Comparison of ENCODE assay signal across 25 mouse cellular contexts in genomic region chr3:67232617-67233241, GRCm38 (mm10).
DNase-seq lines count a peak whose midpoint lies in the region; ATAC-seq lines count a peak whose summit lies in the region.
"Had no signal": no experiment of that assay in that cellular context is flagged by ENCODE, and none has a peak within 500 bp of the region (broad histone marks: within the 10 kb centered on the region; RNA-seq: fewer than 3 reads in every experiment).

No protein-coding gene starts in this region.

- no peaks in the 10 kb centered on the region for H3K36me3 ChIP-seq in forebrain, embryonic 14.5 days (ENCODE audit: control insufficient read depth, insufficient read depth, low read length)
- no peaks in the 10 kb centered on the region for H3K36me3 ChIP-seq in forebrain, embryonic 11.5 days (ENCODE audit: control insufficient read depth, insufficient read depth, low read length)
- H3K36me3 ChIP-seq in midbrain, embryonic 10.5 days: no peaks in the 10 kb centered on the region
- H3K36me3 ChIP-seq in midbrain, embryonic 13.5 days: no peaks in the 10 kb centered on the region
- no peaks in the 10 kb centered on the region for H3K36me3 ChIP-seq in midbrain, embryonic 14.5 days (ENCODE audit: control insufficient read depth, insufficient read depth, low read length)
- H3K36me3 ChIP-seq in midbrain, embryonic 15.5 days (replicated peaks): no peaks in the 10 kb centered on the region
- H3K36me3 ChIP-seq: forebrain, embryonic 10.5 days; forebrain, embryonic 15.5 days; heart, embryonic 10.5 days; heart, embryonic 13.5 days; hindbrain, embryonic 12.5 days; intestine, embryonic 15.5 days had no signal

- no peaks in the 10 kb centered on the region for H3K27me3 ChIP-seq in forebrain, embryonic 14.5 days (replicated peaks; ENCODE audit: control insufficient read depth, insufficient read depth, low read length)
- H3K27me3 ChIP-seq in forebrain, embryonic 11.5 days (ENCODE audit: control insufficient read depth, insufficient read depth, low read length): no peaks in the 10 kb centered on the region
- H3K27me3 ChIP-seq in midbrain, embryonic 10.5 days (ENCODE audit: low read depth, poor library complexity, severe bottlenecking): no peaks in the 10 kb centered on the region
- H3K27me3 ChIP-seq in midbrain, embryonic 13.5 days: no peaks in the 10 kb centered on the region
- no peaks in the 10 kb centered on the region for H3K27me3 ChIP-seq in midbrain, embryonic 14.5 days (ENCODE audit: control insufficient read depth, insufficient read depth, low read length)
- H3K27me3 ChIP-seq in midbrain, embryonic 15.5 days (replicated peaks): no peaks in the 10 kb centered on the region
- H3K27me3 ChIP-seq: forebrain, embryonic 15.5 days; heart, embryonic 13.5 days; hindbrain, embryonic 12.5 days; intestine, embryonic 15.5 days had no signal

- ATAC-seq in forebrain, embryonic 14.5 days: no peak
- no peak for ATAC-seq in forebrain, embryonic 11.5 days (replicated peaks; ENCODE audit: low FRiP score)
- ATAC-seq in midbrain, embryonic 13.5 days: no peak
- no peak; the same call in 1 of the 2 replicates for ATAC-seq in midbrain, embryonic 14.5 days (ENCODE audit: low FRiP score, low TSS enrichment)
- ATAC-seq in midbrain, embryonic 15.5 days (replicated peaks): no peak
- ATAC-seq: CD4-positive, CD25-positive, alpha-beta regulatory T cell, adult 4 months; forebrain, embryonic 15.5 days; hindbrain, embryonic 16.5 days; intestine, embryonic 15.5 days had no signal

- peak; percentile 8 for DNase-seq in forebrain, embryonic 14.5 days (ENCODE audit: low spot score)
- DNase-seq in forebrain, embryonic 11.5 days (ENCODE audit: low spot score): no peak
- peak; percentile 12 for DNase-seq in midbrain, embryonic 10.5 days (ENCODE audit: low spot score)
- DNase-seq in midbrain, embryonic 14.5 days: peak; percentile 25
- no peak for DNase-seq in gastrocnemius, postnatal 10 days
- DNase-seq: adrenal gland, adult 2 months; adrenal gland, postnatal 14 days; cerebellum, adult 11-12 months; cerebellum, adult 8-10 months; cerebellum, postnatal 10 days; cerebellum, postnatal 36 days; gastrocnemius, postnatal 36 days; heart, adult 2 months; heart, postnatal 14 days; heart, postnatal 4 days had no signal

- no peak overlapping the region for H3K4me3 ChIP-seq in forebrain, embryonic 14.5 days (ENCODE audit: low read depth, low read length)
- H3K4me3 ChIP-seq in forebrain, embryonic 11.5 days (ENCODE audit: low read depth, low read length): no peak overlapping the region
- H3K4me3 ChIP-seq in midbrain, embryonic 10.5 days: no peak overlapping the region
- no peak overlapping the region for H3K4me3 ChIP-seq in midbrain, embryonic 13.5 days (replicated peaks)
- no peak overlapping the region for H3K4me3 ChIP-seq in midbrain, embryonic 14.5 days (replicated peaks; ENCODE audit: low read depth, low read length)
- H3K4me3 ChIP-seq in midbrain, embryonic 15.5 days: no peak overlapping the region
- H3K4me3 ChIP-seq: forebrain, embryonic 10.5 days; forebrain, embryonic 15.5 days; heart, adult 2 months; heart, embryonic 10.5 days; heart, embryonic 13.5 days; hindbrain, embryonic 12.5 days; intestine, embryonic 15.5 days had no signal

- H3K9ac ChIP-seq in forebrain, embryonic 14.5 days (ENCODE audit: low read length): no peak overlapping the region
- no peak overlapping the region for H3K9ac ChIP-seq in forebrain, embryonic 11.5 days (ENCODE audit: low read length)
- H3K9ac ChIP-seq in midbrain, embryonic 13.5 days (replicated peaks): no peak overlapping the region
- no peak overlapping the region for H3K9ac ChIP-seq in midbrain, embryonic 14.5 days (replicated peaks; ENCODE audit: low read length)
- H3K9ac ChIP-seq in midbrain, embryonic 15.5 days: no peak overlapping the region
- H3K9ac ChIP-seq: forebrain, embryonic 15.5 days; heart, embryonic 13.5 days; hindbrain, embryonic 12.5 days; intestine, embryonic 15.5 days had no signal

- H3K4me1 ChIP-seq in forebrain, embryonic 14.5 days (ENCODE audit: control insufficient read depth, insufficient read depth, low read length): no peaks in the 10 kb centered on the region
- H3K4me1 ChIP-seq in forebrain, embryonic 11.5 days (replicated peaks; ENCODE audit: control insufficient read depth, insufficient read depth, low read length): 0 out of 2 replicates have a peak, but pooled peaks cover 2% of the 10 kb centered on the region
- H3K4me1 ChIP-seq in midbrain, embryonic 10.5 days: peaks cover 5% of the 10 kb centered on the region; the same call in 1 of the 2 replicates
- peaks cover 8% of the 10 kb centered on the region; the same call in 1 of the 2 replicates for H3K4me1 ChIP-seq in midbrain, embryonic 13.5 days (replicated peaks)
- H3K4me1 ChIP-seq in midbrain, embryonic 14.5 days (ENCODE audit: control insufficient read depth, insufficient read depth, low read length): peaks cover 8% of the 10 kb centered on the region; the same call in 1 of the 2 replicates
- H3K4me1 ChIP-seq in midbrain, embryonic 15.5 days: 0 out of 2 replicates have a peak, but pooled peaks cover 2% of the 10 kb centered on the region
- H3K4me1 ChIP-seq: forebrain, embryonic 15.5 days; heart, embryonic 10.5 days; heart, embryonic 13.5 days; hindbrain, embryonic 12.5 days; intestine, embryonic 15.5 days had no signal

- H3K27ac ChIP-seq in forebrain, embryonic 14.5 days (ENCODE audit: low read depth, low read length): no peak overlapping the region
- H3K27ac ChIP-seq in forebrain, embryonic 11.5 days (ENCODE audit: low read depth, low read length): no peak overlapping the region
- no peak overlapping the region for H3K27ac ChIP-seq in midbrain, embryonic 10.5 days (replicated peaks)
- H3K27ac ChIP-seq in midbrain, embryonic 13.5 days: no peak overlapping the region
- H3K27ac ChIP-seq in midbrain, embryonic 14.5 days (replicated peaks; ENCODE audit: low read depth, low read length): no peak overlapping the region
- H3K27ac ChIP-seq in midbrain, embryonic 15.5 days: no peak overlapping the region
- H3K27ac ChIP-seq: forebrain, embryonic 10.5 days; forebrain, embryonic 15.5 days; heart, adult 2 months; heart, embryonic 10.5 days; heart, embryonic 13.5 days; hindbrain, embryonic 12.5 days; intestine, embryonic 15.5 days had no signal

- H3K9me3 ChIP-seq in forebrain, embryonic 14.5 days (replicated peaks; ENCODE audit: control insufficient read depth, low read length): no peaks in the 10 kb centered on the region
- H3K9me3 ChIP-seq in forebrain, embryonic 11.5 days (ENCODE audit: control insufficient read depth, low read length): no peaks in the 10 kb centered on the region
- H3K9me3 ChIP-seq in midbrain, embryonic 10.5 days (replicated peaks): no peaks in the 10 kb centered on the region
- no peaks in the 10 kb centered on the region for H3K9me3 ChIP-seq in midbrain, embryonic 13.5 days
- no peaks in the 10 kb centered on the region for H3K9me3 ChIP-seq in midbrain, embryonic 14.5 days (ENCODE audit: control insufficient read depth, low read length)
- H3K9me3 ChIP-seq in midbrain, embryonic 15.5 days: no peaks in the 10 kb centered on the region
- H3K9me3 ChIP-seq: forebrain, embryonic 10.5 days; forebrain, embryonic 15.5 days; heart, embryonic 10.5 days; heart, embryonic 13.5 days; hindbrain, embryonic 12.5 days; intestine, embryonic 15.5 days had no signal

- H3K4me2 ChIP-seq in forebrain, embryonic 14.5 days (ENCODE audit: low read length): no peak overlapping the region
- no peak overlapping the region for H3K4me2 ChIP-seq in forebrain, embryonic 11.5 days (ENCODE audit: low read depth, low read length, severe bottlenecking)
- no peak overlapping the region for H3K4me2 ChIP-seq in midbrain, embryonic 13.5 days (replicated peaks)
- H3K4me2 ChIP-seq in midbrain, embryonic 14.5 days (ENCODE audit: low read length): no peak overlapping the region
- H3K4me2 ChIP-seq in midbrain, embryonic 15.5 days: no peak overlapping the region
- H3K4me2 ChIP-seq: forebrain, embryonic 15.5 days; heart, embryonic 13.5 days; hindbrain, embryonic 12.5 days; intestine, embryonic 15.5 days had no signal

- 19% methylated on average over 3 of the region's 3 CpGs for WGBS in forebrain, embryonic 14.5 days
- 9% methylated on average over 3 of the region's 3 CpGs for WGBS in forebrain, embryonic 11.5 days
- WGBS in midbrain, embryonic 10.5 days: 29% methylated on average over 3 of the region's 3 CpGs
- 24% methylated on average over 3 of the region's 3 CpGs for WGBS in midbrain, embryonic 13.5 days
- WGBS in midbrain, embryonic 14.5 days: 25% methylated on average over 3 of the region's 3 CpGs
- 22% methylated on average over 3 of the region's 3 CpGs for WGBS in midbrain, embryonic 15.5 days

Comparison
In these comparisons a context has a peak if more than half of its experiments do, and no peak if none do; other contexts are left out.
1. DNase-seq: peak in forebrain, embryonic 14.5 days (single experiment), midbrain, embryonic 10.5 days (single experiment) and midbrain, embryonic 14.5 days (single experiment); none in forebrain, embryonic 11.5 days (single experiment) and gastrocnemius, postnatal 10 days (single experiment).